Mouse (Mus musculus): ENCODE measurements around the gene Thoc2.

GRCm38 (mm10) chrX:41957161-41957560 lies 36.7 kb upstream of the Thoc2 start:
- TF ChIP-seq CHD2 (IDR thresholded peaks at IDR 0.05; ENCODE audit: low read length): no peak
- TF ChIP-seq GATA1 (IDR thresholded peaks at IDR 0.05; ENCODE audit: low read depth, low read length): no peak
- no peak for TF ChIP-seq MYB (IDR thresholded peaks at IDR 0.05; ENCODE audit: low read depth, low read length)
- no peak for TF ChIP-seq POLR2A (IDR thresholded peaks at IDR 0.05; ENCODE audit: control insufficient read depth in 1 of 2, insufficient read depth in 1 of 2, low read depth in 1 of 2, low read length in 2 of 2, poor library complexity in 1 of 2)
- peak; percentile 51 to 60 (median 54) for TF ChIP-seq CTCF (IDR thresholded peaks at IDR 0.05 in 2 of 3, conservative IDR thresholded peaks at IDR 0.05 in 1 of 3; ENCODE audit: control insufficient read depth in 1 of 3, insufficient read depth in 1 of 3, low read depth in 2 of 3, low read length in 3 of 3, poor library complexity in 1 of 3, severe bottlenecking in 1 of 3)
- TF ChIP-seq MEF2A (IDR thresholded peaks at IDR 0.05; ENCODE audit: extremely low read depth, insufficient replicate concordance, low read depth, low read length, poor library complexity, severe bottlenecking): no peak

Data from MEL (cell line).